Mouse (Mus musculus): ENCODE measurements around the gene Bub1b.

- TF ChIP-seq CTCF (IDR thresholded peaks at IDR 0.05; ENCODE audit: extremely low read depth, insufficient read depth, low read length) (no peak), POLR2A (IDR thresholded peaks at IDR 0.05; ENCODE audit: extremely low read depth, insufficient read depth, low read length) (no peak)
These were observed 35.4 kb downstream of the Bub1b start for GRCm38 (mm10) chr2:118633441-118633840.
